Mouse (Mus musculus) MEL (cell line): Measurements from ENCODE around the gene Polr2h.

Experiments
- CTCF ChIP-seq, 3 experiments: IDR thresholded peaks in 2 of 3; conservative IDR thresholded peaks in 1 of 3; 2 replicates each; pipeline ENCODE4 v1.5.1; 2011 to 2012; ENCODE audit warnings: low read length in 3 of 3, low read depth in 2 of 3, mild to moderate bottlenecking in 2 of 3, improper control_type of control experiment in 1 of 3, inconsistent platforms in 1 of 3, mixed read lengths in 1 of 3, moderate library complexity in 1 of 3; ENCODE audit not compliant: control insufficient read depth in 1 of 3, insufficient read depth in 1 of 3, poor library complexity in 1 of 3, severe bottlenecking in 1 of 3
- EP300 ChIP-seq, 2 experiments: IDR thresholded peaks; 2 replicates each; pipeline ENCODE4 v1.6.1; 2011; ENCODE audit warnings: improper control_type of control experiment in 2 of 2, low read length in 2 of 2, low read depth in 1 of 2, mild to moderate bottlenecking in 1 of 2
- GATA1 ChIP-seq: IDR thresholded peaks from 2 replicates; pipeline ENCODE4 v1.6.1; 2011; ENCODE audit warnings: low read depth, low read length, improper control_type of control experiment
- SMC3 ChIP-seq: IDR thresholded peaks from 2 replicates; pipeline ENCODE4 v1.6.1; 2011; ENCODE audit warnings: low read depth, low read length, improper control_type of control experiment

GRCm38 (mm10) chr16:20722736-20723135, 5.3 kb downstream of the Polr2h start:
- no peak for TF ChIP-seq GATA1
- TF ChIP-seq SMC3 = no peak
- no peak for TF ChIP-seq CTCF (IDR thresholded peaks at IDR 0.05 in 2 of 3, conservative IDR thresholded peaks at IDR 0.05 in 1 of 3; ENCODE audit: control insufficient read depth in 1 of 3, insufficient read depth in 1 of 3, low read depth in 2 of 3, low read length in 3 of 3, poor library complexity in 1 of 3, severe bottlenecking in 1 of 3)
- TF ChIP-seq EP300 (IDR thresholded peaks at IDR 0.05; ENCODE audit: low read depth in 1 of 2, low read length in 2 of 2) = no peak
